In the genomic region with DNA sequence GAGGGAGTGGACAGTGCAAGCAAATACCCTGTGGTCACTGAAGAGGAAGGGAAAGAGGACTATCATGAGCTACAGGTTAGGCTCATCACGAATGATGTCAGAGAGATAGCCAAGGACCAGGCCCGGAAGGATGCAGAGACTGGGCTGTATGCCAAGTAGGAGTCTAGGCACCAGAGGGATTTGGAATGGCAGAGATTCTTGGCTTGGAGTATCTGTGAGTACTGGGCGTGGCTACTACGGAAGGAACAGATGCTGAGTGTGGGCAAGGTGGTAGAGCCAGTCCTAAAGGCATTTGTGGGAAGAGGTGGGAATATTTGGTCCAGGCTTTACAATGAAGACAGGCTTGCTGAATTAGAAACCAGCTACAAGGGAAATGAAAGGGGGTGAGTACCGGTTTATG, we compare ENCODE assay signal across 18 mouse cellular contexts.
DNase-seq lines count a peak whose midpoint lies in the region; ATAC-seq and TF ChIP-seq lines count a peak whose summit lies in the region.
"Had no signal": no experiment of that assay in that cellular context is flagged by ENCODE, and none has a peak within 500 bp of the region (broad histone marks: within the 10 kb centered on the region; RNA-seq: fewer than 3 reads in every experiment).

No protein-coding gene starts in this region.

- no peak for ATAC-seq in intestine, embryonic 15.5 days
- ATAC-seq in heart, embryonic 11.5 days (replicated peaks; ENCODE audit: insufficient number of reproducible peaks, low FRiP score, low TSS enrichment): no peak
- ATAC-seq: CD4-positive, CD25-positive, alpha-beta regulatory T cell, adult 4 months; intestine, embryonic 16.5 days had no signal

- no peak for TF ChIP-seq POLR2A in brain, embryonic 14.5 days (IDR thresholded peaks at IDR 0.05; ENCODE audit: borderline replicate concordance, extremely low read depth, insufficient read depth, insufficient read length, poor library complexity, severe bottlenecking)
- TF ChIP-seq POLR2A in cerebellum, adult 2 months (IDR thresholded peaks at IDR 0.05; ENCODE audit: borderline replicate concordance, insufficient read depth, low read length): no peak

- H3K36me3 ChIP-seq in intestine, embryonic 15.5 days: no peaks in the 10 kb centered on the region
- H3K36me3 ChIP-seq in heart, embryonic 11.5 days (ENCODE audit: control insufficient read depth, insufficient read depth, low read length): no peaks in the 10 kb centered on the region
- H3K36me3 ChIP-seq: embryonic facial prominence, embryonic 13.5 days; forebrain, embryonic 10.5 days; lung, embryonic 15.5 days; neural tube, embryonic 12.5 days had no signal

- H3K4me3 ChIP-seq in cerebellum, adult 2 months (replicated peaks; ENCODE audit: insufficient read depth, low read depth, low read length): no peak overlapping the region
- H3K4me3 ChIP-seq in intestine, embryonic 15.5 days (replicated peaks): no peak overlapping the region
- no peak overlapping the region for H3K4me3 ChIP-seq in heart, embryonic 11.5 days (ENCODE audit: low read depth, low read length)
- H3K4me3 ChIP-seq: embryonic facial prominence, embryonic 13.5 days; forebrain, embryonic 10.5 days; lung, embryonic 15.5 days; megakaryocyte, embryonic 14.5 days; neural tube, embryonic 12.5 days had no signal

- H3K4me2 ChIP-seq in intestine, embryonic 15.5 days (replicated peaks): no peak overlapping the region
- H3K4me2 ChIP-seq in heart, embryonic 11.5 days: no peak overlapping the region
- H3K4me2 ChIP-seq: embryonic facial prominence, embryonic 13.5 days; lung, embryonic 15.5 days; neural tube, embryonic 12.5 days had no signal

- peak; percentile 62 to 82 for DNase-seq in left cerebral cortex, adult 18-20 months (ENCODE audit: low spot score in 2 of 2)
- no peak for DNase-seq in left cerebral cortex, postnatal 10 days (ENCODE audit: extremely low spot score in 1 of 2, low spot score in 2 of 2)
- DNase-seq in brain, embryonic 14.5 days (ENCODE audit: low read depth): peak; percentile 45
- DNase-seq in cerebellum, adult 2 months: peak; percentile 48 to 74
- peak; percentile 66 to 94 for DNase-seq in left cerebral cortex, postnatal 25 days (ENCODE audit: low spot score in 2 of 2)
- DNase-seq in kidney, adult 11 months: no peak
- DNase-seq: heart, postnatal 36 days; kidney, postnatal 10 days; layer of hippocampus, postnatal 36 days had no signal

- no peak for TF ChIP-seq CTCF in brain, embryonic 14.5 days (IDR thresholded peaks at IDR 0.05; ENCODE audit: borderline replicate concordance, extremely low read depth, insufficient read depth, insufficient read length)
- no peak for TF ChIP-seq CTCF in cerebellum, adult 2 months (IDR thresholded peaks at IDR 0.05; ENCODE audit: borderline replicate concordance, insufficient read depth, low read depth, low read length)

- no peaks in the 10 kb centered on the region for H3K27me3 ChIP-seq in cerebellum, adult 2 months (ENCODE audit: control insufficient read depth, insufficient read depth, low read length)
- no peaks in the 10 kb centered on the region for H3K27me3 ChIP-seq in intestine, embryonic 15.5 days (replicated peaks)
- no peaks in the 10 kb centered on the region for H3K27me3 ChIP-seq in heart, embryonic 11.5 days (ENCODE audit: control insufficient read depth, insufficient read depth, low read length)
- H3K27me3 ChIP-seq: embryonic facial prominence, embryonic 13.5 days; lung, embryonic 15.5 days; megakaryocyte, embryonic 14.5 days; neural tube, embryonic 12.5 days had no signal

- intact Hi-C loops in left cerebral cortex, postnatal 10 days (cut with DNase I): no loop called here
- intact Hi-C loops in left cerebral cortex, postnatal 25 days (cut with DNase I): loop anchor here (1.0 kb wide), 1 partner anchor 19 kb away; no protein-coding TSS in a partner anchor

- peaks cover 11% of the 10 kb centered on the region for H3K4me1 ChIP-seq in cerebellum, adult 2 months (ENCODE audit: control insufficient read depth, insufficient read depth, low read length)
- no peaks in the 10 kb centered on the region for H3K4me1 ChIP-seq in intestine, embryonic 15.5 days (replicated peaks)
- H3K4me1 ChIP-seq in heart, embryonic 11.5 days (ENCODE audit: control insufficient read depth, insufficient read depth, low read length): no peaks in the 10 kb centered on the region
- H3K4me1 ChIP-seq: embryonic facial prominence, embryonic 13.5 days; forebrain, embryonic 10.5 days; lung, embryonic 15.5 days; megakaryocyte, embryonic 14.5 days; neural tube, embryonic 12.5 days had no signal

- H3K9me3 ChIP-seq in intestine, embryonic 15.5 days: no peaks in the 10 kb centered on the region
- H3K9me3 ChIP-seq in heart, embryonic 11.5 days (replicated peaks; ENCODE audit: control insufficient read depth, low read length): no peaks in the 10 kb centered on the region
- H3K9me3 ChIP-seq: embryonic facial prominence, embryonic 13.5 days; forebrain, embryonic 10.5 days; lung, embryonic 15.5 days; neural tube, embryonic 12.5 days had no signal

- H3K9ac ChIP-seq in intestine, embryonic 15.5 days: no peak overlapping the region
- H3K9ac ChIP-seq in heart, embryonic 11.5 days (ENCODE audit: low read depth, low read length): no peak overlapping the region
- H3K9ac ChIP-seq: embryonic facial prominence, embryonic 13.5 days; lung, embryonic 15.5 days; neural tube, embryonic 12.5 days had no signal

- H3K27ac ChIP-seq in cerebellum, adult 2 months (ENCODE audit: insufficient read depth, low read length): 0 out of 2 replicates have a peak overlapping the region, but pooled peaks have one; percentile 40
- H3K27ac ChIP-seq in intestine, embryonic 15.5 days: no peak overlapping the region
- H3K27ac ChIP-seq in heart, embryonic 11.5 days (ENCODE audit: low read depth, low read length): no peak overlapping the region
- H3K27ac ChIP-seq: embryonic facial prominence, embryonic 13.5 days; forebrain, embryonic 10.5 days; lung, embryonic 15.5 days; neural tube, embryonic 12.5 days had no signal

- WGBS in cerebellum, adult 2 months: 26% methylated on average over 5 of the region's 5 CpGs
- 77% methylated on average over 5 of the region's 5 CpGs for WGBS in intestine, embryonic 15.5 days
- 70% methylated on average over 5 of the region's 5 CpGs for WGBS in heart, embryonic 11.5 days (ENCODE audit: insufficient replicate concordance)

Comparison
In these comparisons a context has a peak if more than half of its experiments do, and no peak if none do; other contexts are left out.
1. DNase-seq: peak in left cerebral cortex, adult 18-20 months (2 of 2), brain, embryonic 14.5 days (single experiment), cerebellum, adult 2 months (2 of 2) and left cerebral cortex, postnatal 25 days (2 of 2); none in left cerebral cortex, postnatal 10 days (0 of 2) and kidney, adult 11 months (single experiment).